Mouse (Mus musculus) lung, embryonic 16.5 days (tissue): ENCODE results near the gene Smim9. TPM values are rescaled to one million over a fixed set of nuclear protein-coding genes. Genes with fewer than 3 reads are reported as not detected.

ENCODE experiments used
- ATAC-seq: fragments of 200-750 bp; cut with Nextera tagmentation; 2 replicates; pipeline ENCODE4 v1.8.0; 2017; ENCODE audit warnings: low read depth, mild to moderate bottlenecking, moderate library complexity
- H3K27ac ChIP-seq: fragments of 300-500 bp; sonication (generic); 2 replicates; pipeline ENCODE4 v1.5.1; 2014; ENCODE audit warnings: mild to moderate bottlenecking, control low read depth, low read length
- H3K27me3 ChIP-seq: fragments of 300-500 bp; sonication (generic); 2 replicates; pipeline ENCODE4 v1.6.1; 2014; ENCODE audit warnings: low read depth, low read length, mixed read lengths; ENCODE audit not compliant: control insufficient read depth, insufficient read depth
- H3K36me3 ChIP-seq: fragments of 300-500 bp; sonication (generic); 2 replicates; pipeline ENCODE4 v1.6.1; 2014; ENCODE audit warnings: low read length; ENCODE audit not compliant: control insufficient read depth, insufficient read depth
- H3K4me1 ChIP-seq: fragments of 300-500 bp; sonication (generic); replicated peaks from 2 replicates; pipeline ENCODE4 v1.6.1; 2014; ENCODE audit warnings: low read length, mixed read lengths; ENCODE audit not compliant: control insufficient read depth, insufficient read depth
- H3K4me2 ChIP-seq: fragments of 300-500 bp; sonication (generic); 2 replicates; pipeline ENCODE4 v1.6.1; 2014; ENCODE audit warnings: low read depth, low read length, control low read depth
- H3K4me3 ChIP-seq: fragments of 300-500 bp; sonication (generic); 2 replicates; pipeline ENCODE4 v1.5.1; 2014; ENCODE audit warnings: mild to moderate bottlenecking, low read length, control low read depth
- H3K9ac ChIP-seq: fragments of 300-500 bp; sonication (generic); 2 replicates; pipeline ENCODE4 v1.6.1; 2014; ENCODE audit warnings: low read length, control low read depth
- H3K9me3 ChIP-seq: fragments of 300-500 bp; sonication (generic); 2 replicates; pipeline ENCODE4 v1.6.1; 2016; ENCODE audit warnings: low read length; ENCODE audit not compliant: control insufficient read depth
- WGBS: fragments of 180-500 bp; shearing (Covaris S2); extraction: QIAGEN DNeasy Blood & Tissue Kit; methylation state at CpG from one replicate; pipeline ENCODE4 v1.1.7; 2014; 5-methylcytosine and 5-hydroxymethylcytosine counted together
- polyA plus RNA-seq: library from polyadenylated mRNA; unstranded; fragments of >200 nt; fragmentation: Nextera tagmentation; extraction: Ambion mirVana; gene quantifications from 2 replicates; pipeline ENCODE4 v1.2.1, GENCODE M21; 2015

The Smim9 gene
- polyA plus RNA-seq, 1 experiment from 2014 or later: not detected

DNA sequence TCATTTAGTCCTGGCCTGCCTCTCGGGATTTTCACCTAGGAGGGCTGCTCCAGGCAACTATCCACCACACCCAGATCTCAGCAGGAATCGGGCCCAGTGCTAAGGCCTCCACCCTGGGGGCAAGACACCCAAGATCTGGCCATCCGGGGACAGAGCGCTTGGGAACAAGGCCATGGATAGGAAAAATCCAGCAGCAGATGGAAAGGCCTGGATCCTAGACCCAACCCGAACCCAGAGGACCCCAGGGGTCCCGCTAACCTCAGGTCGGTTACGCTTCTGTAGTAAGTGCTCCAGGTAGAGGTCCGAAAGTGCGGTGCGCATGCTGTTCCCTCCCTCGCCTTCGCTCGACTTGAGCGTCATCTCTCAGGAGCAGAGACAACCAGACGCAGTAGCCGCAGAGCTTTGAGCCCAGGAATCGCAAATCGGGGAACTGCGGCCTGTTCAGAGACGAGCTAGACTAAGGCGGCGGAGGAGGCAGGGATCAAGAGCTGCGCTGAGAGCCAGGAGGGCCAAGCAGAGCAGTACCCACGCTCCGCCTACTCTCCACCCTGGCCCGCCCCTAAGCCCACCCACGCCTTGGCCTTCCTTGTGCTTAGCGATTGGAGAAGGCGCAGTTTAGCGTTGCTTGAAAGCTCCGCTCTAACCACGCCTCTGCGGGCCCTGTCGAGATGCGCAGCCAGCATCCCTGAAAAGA lies 33.0 kb downstream of the Smim9 start, which contains the start of gene Mpp1:
TSS of gene Mpp1 (minus strand) at position 550 of the 694 bp plus-strand sequence.
- WGBS: 13% methylated on average over 36 of the region's 36 CpGs
- ATAC-seq: peak; percentile 99
- Histone ChIP-seq H3K9me3 (no peaks in the 10 kb centered on the region), H3K4me2 (peak within 1 kb of the TSS; percentile 51), H3K4me3 (peak within 1 kb of the TSS; percentile 63), H3K4me1 (0 out of 2 replicates have a peak, but pooled peaks cover 4% of the 10 kb centered on the region), H3K36me3 (no peaks in the 10 kb centered on the region), H3K27ac (peak within 1 kb of the TSS; percentile 81), H3K27me3 (no peaks in the 10 kb centered on the region), H3K9ac (peak within 1 kb of the TSS; percentile 80)

DNA sequence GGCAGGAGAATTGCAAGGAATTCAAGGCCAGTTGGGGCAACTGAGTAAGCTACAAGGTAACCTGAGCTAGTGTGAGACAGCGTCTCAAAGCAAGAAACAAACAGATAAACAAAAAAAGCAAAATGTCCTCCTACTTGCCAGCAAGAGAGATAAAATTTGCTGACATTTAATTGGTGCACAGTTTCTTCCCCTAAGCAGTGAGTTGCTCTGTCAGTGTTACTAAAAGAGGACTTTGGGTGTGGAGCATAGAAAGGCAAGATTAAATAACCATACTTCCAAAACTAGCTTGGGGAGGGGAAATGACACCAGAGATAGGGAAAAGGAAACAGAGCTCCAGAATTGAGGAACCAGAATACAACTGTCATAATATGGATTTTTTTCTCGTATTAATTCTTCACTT lies 34.1 kb downstream of the Smim9 start:
- H3K27ac ChIP-seq: no peak overlapping the region
- ATAC-seq: no peak
- peak overlapping the region; percentile 43 for H3K4me2 ChIP-seq
- H3K9me3 ChIP-seq: no peaks in the 10 kb centered on the region
- H3K4me1 ChIP-seq: 0 out of 2 replicates have a peak, but pooled peaks cover 4% of the 10 kb centered on the region
- no peak overlapping the region for H3K9ac ChIP-seq
- WGBS: 46% methylated on average over 2 of the region's 2 CpGs
- H3K27me3 ChIP-seq: no peaks in the 10 kb centered on the region
- H3K4me3 ChIP-seq: 0 out of 2 replicates have a peak overlapping the region, but pooled peaks have one; percentile 8
- no peaks in the 10 kb centered on the region for H3K36me3 ChIP-seq

DNA sequence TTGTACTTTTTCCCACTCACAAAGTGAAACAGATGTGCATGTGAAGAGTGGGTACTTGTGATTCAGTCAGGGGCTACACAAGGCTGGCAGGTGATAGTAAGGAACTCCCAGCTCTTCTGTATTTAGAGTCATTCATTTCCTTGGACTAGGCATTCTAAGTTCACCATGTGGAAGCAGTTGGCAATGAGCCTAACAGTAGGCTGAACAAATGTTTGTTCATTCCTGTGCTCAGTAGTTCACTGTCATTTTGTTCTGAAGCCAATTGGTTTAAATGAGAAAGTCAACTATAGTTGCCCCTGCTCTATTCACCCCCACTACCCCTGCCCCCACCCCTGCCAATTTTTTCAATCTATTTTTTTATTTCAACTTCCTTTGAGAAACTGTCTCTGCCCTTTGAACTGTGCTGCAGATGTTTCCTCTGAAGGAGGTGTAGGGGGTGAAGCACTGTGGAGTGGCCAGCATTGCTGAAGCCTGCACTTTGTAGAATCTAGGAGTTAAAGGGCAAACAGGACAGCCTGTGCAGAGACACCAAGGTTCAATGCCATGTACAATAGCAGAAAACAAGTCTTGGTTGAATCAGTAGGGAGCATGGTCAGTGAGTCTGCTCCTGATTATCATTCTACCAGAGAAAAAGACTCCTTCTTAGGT lies 35.1 kb downstream of the Smim9 start:
- H3K4me1 ChIP-seq: 0 out of 2 replicates have a peak, but pooled peaks cover 4% of the 10 kb centered on the region
- no peak overlapping the region for H3K9ac ChIP-seq
- H3K27ac ChIP-seq: peak overlapping the region; percentile 52; the same call in 1 of the 2 replicates
- H3K36me3 ChIP-seq: no peaks in the 10 kb centered on the region
- peak; percentile 38; the same call in 1 of the 2 replicates for ATAC-seq
- H3K4me2 ChIP-seq: peak overlapping the region; percentile 29; the same call in 1 of the 2 replicates
- no peaks in the 10 kb centered on the region for H3K9me3 ChIP-seq
- no peaks in the 10 kb centered on the region for H3K27me3 ChIP-seq
- no peak overlapping the region for H3K4me3 ChIP-seq

DNA sequence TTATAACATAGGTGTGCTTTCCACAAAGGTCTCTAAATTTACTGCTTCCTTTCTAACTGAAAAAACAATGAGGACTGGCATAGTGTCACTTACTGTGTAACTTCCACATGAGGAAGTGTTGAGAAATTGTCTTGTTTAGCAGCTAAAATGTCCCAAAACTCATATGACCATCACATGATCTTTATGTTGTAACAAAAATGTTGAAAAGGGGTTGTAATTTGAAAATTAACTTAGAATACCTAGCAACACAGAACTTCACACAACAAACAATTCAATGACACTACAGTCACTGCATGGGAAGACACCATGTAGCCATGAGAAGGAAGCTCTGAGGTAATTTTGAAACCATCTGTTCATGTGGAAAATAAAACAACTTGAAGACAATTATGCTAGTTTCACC lies 36.7 kb downstream of the Smim9 start:
- Histone ChIP-seq H3K9me3 (no peaks in the 10 kb centered on the region), H3K27me3 (no peaks in the 10 kb centered on the region), H3K27ac (no peak overlapping the region), H3K9ac (no peak overlapping the region), H3K36me3 (peaks cover 4% of the 10 kb centered on the region; the same call in 1 of the 2 replicates), H3K4me1 (0 out of 2 replicates have a peak, but pooled peaks cover 4% of the 10 kb centered on the region), H3K4me2 (no peak overlapping the region), H3K4me3 (no peak overlapping the region)
- ATAC-seq: no peak

DNA sequence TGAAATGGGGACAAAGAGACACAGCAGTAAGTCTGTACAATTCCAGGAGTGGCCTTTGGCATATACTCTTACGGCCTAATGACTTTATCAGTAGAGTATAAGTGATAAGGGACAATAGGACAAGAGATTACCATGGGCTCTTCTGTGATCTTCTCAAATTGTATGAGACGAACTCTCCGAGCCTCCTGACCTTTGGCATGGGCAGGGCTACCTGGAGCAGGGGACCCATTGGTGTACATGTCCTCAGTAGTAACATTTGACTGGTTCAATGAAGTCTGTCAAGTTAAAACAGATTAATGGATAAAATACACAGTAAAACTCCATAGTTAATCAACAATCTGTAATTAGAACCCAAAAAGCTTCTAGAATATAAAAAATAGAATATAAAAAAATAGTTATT lies 38.0 kb downstream of the Smim9 start:
- 86% methylated on average over 3 of the region's 3 CpGs for WGBS
- Histone ChIP-seq H3K9me3 (no peaks in the 10 kb centered on the region), H3K27me3 (no peaks in the 10 kb centered on the region), H3K4me2 (no peak overlapping the region), H3K36me3 (peaks cover 4% of the 10 kb centered on the region; the same call in 1 of the 2 replicates), H3K4me3 (no peak overlapping the region), H3K4me1 (0 out of 2 replicates have a peak, but pooled peaks cover 4% of the 10 kb centered on the region), H3K27ac (no peak overlapping the region), H3K9ac (no peak overlapping the region)
- no peak for ATAC-seq

DNA sequence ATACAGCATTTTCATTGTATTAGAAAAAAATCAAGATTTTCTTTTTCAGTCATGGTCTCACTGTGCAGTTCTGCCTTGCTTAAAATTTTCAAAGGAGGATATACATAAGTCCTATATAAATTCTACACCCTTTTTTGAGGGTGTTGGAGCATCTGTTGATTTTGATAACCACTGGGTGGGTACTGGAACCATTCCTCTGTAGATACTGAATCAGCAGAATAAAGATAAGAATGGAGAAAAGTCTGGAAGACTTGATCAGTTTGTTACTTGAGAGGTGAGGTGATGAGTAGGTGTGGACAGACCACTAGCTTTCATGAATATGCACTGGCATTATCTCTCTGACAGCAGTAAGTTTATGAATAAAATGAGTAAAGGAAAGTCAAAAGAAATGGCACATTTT lies 48.0 kb downstream of the Smim9 start:
- Histone ChIP-seq H3K9me3 (no peaks in the 10 kb centered on the region), H3K4me1 (no peaks in the 10 kb centered on the region), H3K27ac (no peak overlapping the region), H3K4me2 (no peak overlapping the region), H3K36me3 (peaks cover 5% of the 10 kb centered on the region), H3K9ac (no peak overlapping the region), H3K4me3 (no peak overlapping the region), H3K27me3 (no peaks in the 10 kb centered on the region)
- no peak for ATAC-seq

DNA sequence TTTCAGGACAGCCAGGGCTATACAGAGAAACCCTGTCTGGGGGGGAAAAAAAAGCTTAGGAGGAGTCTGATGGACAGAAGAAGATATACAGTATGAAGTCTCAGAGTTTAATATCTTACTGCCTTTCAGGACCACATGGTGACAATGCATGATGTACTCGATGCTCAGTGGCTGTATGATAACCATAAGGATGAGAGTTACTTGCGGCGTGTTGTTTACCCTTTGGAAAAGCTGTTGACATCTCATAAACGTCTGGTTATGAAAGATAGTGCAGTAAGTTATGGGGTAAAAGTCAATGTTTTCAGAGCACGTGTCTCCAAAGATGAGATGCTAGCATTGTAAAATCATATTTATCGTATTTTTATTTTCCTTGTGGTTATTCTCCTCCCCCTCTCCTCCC lies 61.3 kb downstream of the Smim9 start:
- Histone ChIP-seq H3K4me1 (no peaks in the 10 kb centered on the region), H3K36me3 (peaks cover 11% of the 10 kb centered on the region), H3K4me3 (no peak overlapping the region), H3K9ac (no peak overlapping the region), H3K27me3 (no peaks in the 10 kb centered on the region), H3K4me2 (no peak overlapping the region), H3K9me3 (no peaks in the 10 kb centered on the region), H3K27ac (no peak overlapping the region)
- no peak for ATAC-seq
- WGBS: 69% methylated on average over 6 of the region's 6 CpGs

DNA sequence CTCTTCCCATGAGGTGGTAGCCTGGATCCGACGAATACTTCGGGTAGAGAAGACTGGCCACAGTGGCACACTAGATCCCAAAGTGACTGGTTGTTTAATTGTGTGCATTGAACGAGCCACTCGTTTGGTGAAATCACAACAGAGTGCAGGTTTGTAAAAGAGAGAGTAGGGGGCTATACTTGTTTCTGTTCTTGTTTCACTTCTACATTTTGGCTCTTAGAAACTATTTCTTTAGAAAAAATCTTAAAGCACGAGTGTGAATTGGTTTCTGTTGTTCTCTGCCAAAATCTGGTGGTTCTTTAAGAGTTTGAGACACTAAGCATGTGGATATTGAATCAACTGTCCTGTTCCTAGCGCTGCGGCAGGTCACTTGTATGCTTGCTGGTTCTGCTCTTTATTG lies 64.8 kb downstream of the Smim9 start:
- Histone ChIP-seq H3K9ac (no peak overlapping the region), H3K27ac (no peak overlapping the region), H3K4me3 (no peak overlapping the region), H3K4me2 (no peak overlapping the region), H3K27me3 (no peaks in the 10 kb centered on the region), H3K9me3 (no peaks in the 10 kb centered on the region), H3K36me3 (peaks cover 6% of the 10 kb centered on the region), H3K4me1 (no peaks in the 10 kb centered on the region)
- ATAC-seq: no peak
- 89% methylated on average over 8 of the region's 8 CpGs for WGBS

DNA sequence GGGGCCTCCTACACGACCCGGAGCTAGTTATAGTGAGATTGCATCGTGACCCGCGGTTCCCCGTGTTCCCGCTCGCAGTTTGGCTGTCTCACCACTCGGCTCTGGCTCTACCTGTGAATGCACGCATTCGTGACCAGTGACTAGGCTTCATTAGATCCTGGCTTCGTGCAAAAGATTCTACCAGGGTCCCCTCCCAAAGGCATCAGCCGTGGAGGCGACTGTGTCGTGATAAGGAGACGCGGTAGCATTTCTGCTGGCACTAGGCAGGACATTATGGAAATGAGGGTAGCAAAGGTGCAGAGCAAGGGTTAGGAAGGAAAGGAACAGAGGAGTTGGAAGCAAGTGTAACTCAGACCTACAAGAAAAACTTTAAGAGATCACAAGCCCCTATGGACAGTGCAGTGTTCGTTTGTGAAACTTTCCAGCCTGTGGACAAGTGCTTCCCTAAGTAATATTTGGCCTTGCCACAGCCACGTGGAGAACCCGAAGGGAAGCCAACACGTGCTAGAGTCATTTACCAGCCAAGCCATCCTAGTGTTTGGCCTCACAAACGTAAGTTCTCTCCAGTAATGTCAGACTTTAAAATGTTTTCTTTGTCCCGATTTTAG lies 67.3 kb downstream of the Smim9 start:
- Histone ChIP-seq H3K4me3 (peak overlapping the region; percentile 67), H3K27ac (peak overlapping the region; percentile 81), H3K36me3 (peaks cover 3% of the 10 kb centered on the region; the same call in 1 of the 2 replicates), H3K9ac (peak overlapping the region; percentile 75), H3K4me2 (peak overlapping the region; percentile 48), H3K4me1 (no peaks in the 10 kb centered on the region), H3K27me3 (no peaks in the 10 kb centered on the region), H3K9me3 (no peaks in the 10 kb centered on the region)
- 9% methylated on average over 23 of the region's 23 CpGs for WGBS
- ATAC-seq: no peak; the same call in 1 of the 2 replicates
